Mouse (Mus musculus) forebrain, embryonic 16.5 days (tissue): Measurements from ENCODE around the gene Adamtsl5. TPM values are rescaled to one million over a fixed set of nuclear protein-coding genes. Genes with fewer than 3 reads are reported as not detected.

Experiments
- ATAC-seq: fragments of 200-750 bp; cut with Nextera tagmentation; 2 replicates; pipeline ENCODE4 v1.8.0; 2017; ENCODE audit warnings: mild to moderate bottlenecking, moderate library complexity
- H3K27ac ChIP-seq: fragments of 300-500 bp; sonication (generic); 2 replicates; pipeline ENCODE4 v1.5.1; 2014; ENCODE audit warnings: low read length, control low read depth
- H3K27me3 ChIP-seq: fragments of 300-500 bp; sonication (generic); replicated peaks from 2 replicates; pipeline ENCODE4 v1.6.1; 2014; ENCODE audit warnings: low read length; ENCODE audit not compliant: control insufficient read depth, insufficient read depth
- H3K36me3 ChIP-seq: fragments of 300-500 bp; sonication (generic); 2 replicates; pipeline ENCODE4 v1.6.1; 2014; ENCODE audit not compliant: control insufficient read depth, insufficient read depth
- H3K4me1 ChIP-seq: fragments of 300-500 bp; sonication (generic); replicated peaks from 2 replicates; pipeline ENCODE4 v1.6.1; 2014; ENCODE audit warnings: low read length; ENCODE audit not compliant: control insufficient read depth, insufficient read depth
- H3K4me2 ChIP-seq: fragments of 300-500 bp; sonication (generic); 2 replicates; pipeline ENCODE4 v1.6.1; 2014; ENCODE audit warnings: mild to moderate bottlenecking, low read length, control low read depth
- H3K4me3 ChIP-seq: fragments of 300-500 bp; sonication (generic); replicated peaks from 2 replicates; pipeline ENCODE4 v1.5.1; 2014; ENCODE audit warnings: mild to moderate bottlenecking, low read length, control low read depth
- H3K9ac ChIP-seq: fragments of 300-500 bp; sonication (generic); replicated peaks from 2 replicates; pipeline ENCODE4 v1.6.1; 2014; ENCODE audit warnings: low read depth, low read length, control low read depth
- H3K9me3 ChIP-seq: fragments of 300-500 bp; sonication (generic); 2 replicates; pipeline ENCODE4 v1.6.1; 2016; ENCODE audit warnings: low read length; ENCODE audit not compliant: control insufficient read depth
- WGBS: fragments of 180-500 bp; shearing (Covaris S2); extraction: QIAGEN DNeasy Blood & Tissue Kit; methylation state at CpG from one replicate; pipeline ENCODE4 v1.1.7; 2014; 5-methylcytosine and 5-hydroxymethylcytosine counted together
- polyA plus RNA-seq: library from polyadenylated mRNA; unstranded; fragments of >200 nt; fragmentation: Nextera tagmentation; extraction: Ambion mirVana; gene quantifications from 2 replicates; pipeline ENCODE4 v1.2.1, GENCODE M21; 2015

Gene Adamtsl5
- polyA plus RNA-seq, 1 experiment from 2014 or later, result 0.51 TPM

DNA sequence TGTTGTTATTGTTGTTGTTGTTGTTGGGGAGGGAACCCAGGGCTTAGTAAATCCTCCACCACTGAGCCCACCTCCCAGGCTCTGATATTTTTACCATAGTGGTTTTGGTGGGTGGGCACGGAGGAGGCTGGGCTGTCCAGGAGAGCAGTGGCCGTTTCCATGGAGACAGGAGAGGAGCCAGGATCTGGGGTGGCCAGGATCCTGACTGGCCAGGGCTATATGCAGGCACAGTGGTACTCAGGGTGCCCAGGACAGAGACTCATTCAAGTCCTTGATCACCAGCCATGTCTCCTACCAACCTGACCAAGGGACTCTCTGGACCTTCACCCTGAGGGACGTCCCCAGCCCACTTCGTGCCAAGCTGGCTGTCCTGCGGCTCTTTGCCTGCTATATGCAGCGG lies 15.5 kb upstream of the Adamtsl5 start:
- Histone ChIP-seq H3K4me1 (no peaks in the 10 kb centered on the region), H3K4me2 (no peak overlapping the region), H3K9me3 (no peaks in the 10 kb centered on the region; the same call in 1 of the 2 replicates), H3K9ac (no peak overlapping the region), H3K27me3 (peaks cover 12% of the 10 kb centered on the region; the same call in 1 of the 2 replicates), H3K27ac (no peak overlapping the region), H3K4me3 (no peak overlapping the region), H3K36me3 (no peaks in the 10 kb centered on the region)
- ATAC-seq, result no peak
- WGBS, result 31% methylated on average over 6 of the region's 6 CpGs

DNA sequence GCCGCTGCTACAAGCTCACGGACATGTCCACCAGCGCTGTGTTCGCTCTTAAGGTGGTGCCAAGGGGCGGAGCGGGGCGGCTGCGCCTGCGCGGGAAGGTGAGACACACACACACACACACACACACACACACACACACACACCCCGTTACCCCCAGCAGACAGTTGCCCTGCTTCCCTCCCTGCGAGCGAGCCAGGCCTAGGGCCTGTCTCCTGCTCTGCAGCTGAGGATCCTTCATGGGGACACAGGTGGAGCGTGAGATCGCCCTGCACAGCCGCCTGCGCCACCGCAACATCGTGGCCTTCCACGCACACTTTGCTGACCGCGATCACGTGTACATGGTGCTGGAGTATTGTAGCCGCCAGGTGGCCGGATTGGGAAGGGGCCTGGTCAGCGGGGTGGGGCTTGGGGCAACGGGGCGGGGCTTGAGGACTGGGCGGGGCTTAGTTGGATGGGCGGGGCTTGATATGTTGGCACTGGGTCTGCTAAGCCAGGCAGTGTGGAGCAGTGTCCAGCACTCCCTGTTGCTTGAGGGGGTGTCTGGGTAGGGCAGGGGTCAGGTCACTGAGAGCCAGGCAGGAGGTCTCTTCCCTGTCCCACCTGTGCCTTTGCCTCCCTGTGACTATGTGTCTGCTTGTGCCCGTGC lies 9.9 kb upstream of the Adamtsl5 start:
- ATAC-seq, result peak; percentile 36; the same call in 1 of the 2 replicates
- Histone ChIP-seq H3K9ac (peak overlapping the region; percentile 42; the same call in 1 of the 2 replicates), H3K4me3 (peak overlapping the region; percentile 30), H3K4me2 (peak overlapping the region; percentile 50), H3K27me3 (peaks cover 51% of the 10 kb centered on the region), H3K36me3 (no peaks in the 10 kb centered on the region), H3K27ac (no peak overlapping the region), H3K4me1 (peaks cover 16% of the 10 kb centered on the region), H3K9me3 (no peaks in the 10 kb centered on the region; the same call in 1 of the 2 replicates)
- 5% methylated on average over 31 of the region's 31 CpGs for WGBS

- Histone ChIP-seq H3K27me3 (peaks cover 49% of the 10 kb centered on the region), H3K36me3 (no peaks in the 10 kb centered on the region), H3K4me2 (peak overlapping the region; percentile 50), H3K27ac (no peak overlapping the region), H3K4me3 (peak overlapping the region; percentile 30), H3K9me3 (no peaks in the 10 kb centered on the region), H3K9ac (no peak overlapping the region), H3K4me1 (peaks cover 16% of the 10 kb centered on the region)
- WGBS, result 29% methylated on average over 7 of the region's 7 CpGs
- ATAC-seq, result no peak
Observed at GRCm38 (mm10) chr10:80357336-80357735, 9.1 kb upstream of the Adamtsl5 start.

DNA sequence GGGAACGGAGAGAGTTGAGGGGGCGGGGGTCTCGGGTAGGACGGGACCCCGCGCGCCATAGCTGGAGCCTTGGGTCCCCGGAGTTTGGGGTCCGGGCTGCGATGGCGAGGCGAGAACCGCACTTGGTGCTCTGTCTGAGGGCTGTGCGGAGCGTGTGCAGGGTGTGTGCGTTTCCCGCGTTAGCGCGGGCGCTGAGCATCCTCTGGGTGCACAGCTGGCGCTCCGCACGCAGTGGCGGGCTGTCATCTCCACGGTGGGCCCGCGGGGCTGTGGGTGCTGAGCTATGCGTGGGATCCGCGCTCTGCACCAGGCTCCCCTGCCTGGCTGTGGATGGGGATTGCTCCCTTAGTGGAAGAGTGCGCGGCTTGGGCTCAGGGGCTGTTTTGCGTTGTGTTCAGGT lies 8.5 kb upstream of the Adamtsl5 start:
- H3K9me3 ChIP-seq, result no peaks in the 10 kb centered on the region
- 0 out of 2 replicates have a peak, but pooled peaks have one; percentile 37 for ATAC-seq
- peak overlapping the region; percentile 40 for H3K4me3 ChIP-seq
- peaks cover 16% of the 10 kb centered on the region for H3K4me1 ChIP-seq
- H3K36me3 ChIP-seq, result no peaks in the 10 kb centered on the region
- under 1% methylated on average over 34 of the region's 34 CpGs for WGBS
- peak overlapping the region; percentile 29 for H3K9ac ChIP-seq
- no peak overlapping the region for H3K27ac ChIP-seq
- H3K4me2 ChIP-seq, result peak overlapping the region; percentile 57
- H3K27me3 ChIP-seq, result peaks cover 50% of the 10 kb centered on the region

DNA sequence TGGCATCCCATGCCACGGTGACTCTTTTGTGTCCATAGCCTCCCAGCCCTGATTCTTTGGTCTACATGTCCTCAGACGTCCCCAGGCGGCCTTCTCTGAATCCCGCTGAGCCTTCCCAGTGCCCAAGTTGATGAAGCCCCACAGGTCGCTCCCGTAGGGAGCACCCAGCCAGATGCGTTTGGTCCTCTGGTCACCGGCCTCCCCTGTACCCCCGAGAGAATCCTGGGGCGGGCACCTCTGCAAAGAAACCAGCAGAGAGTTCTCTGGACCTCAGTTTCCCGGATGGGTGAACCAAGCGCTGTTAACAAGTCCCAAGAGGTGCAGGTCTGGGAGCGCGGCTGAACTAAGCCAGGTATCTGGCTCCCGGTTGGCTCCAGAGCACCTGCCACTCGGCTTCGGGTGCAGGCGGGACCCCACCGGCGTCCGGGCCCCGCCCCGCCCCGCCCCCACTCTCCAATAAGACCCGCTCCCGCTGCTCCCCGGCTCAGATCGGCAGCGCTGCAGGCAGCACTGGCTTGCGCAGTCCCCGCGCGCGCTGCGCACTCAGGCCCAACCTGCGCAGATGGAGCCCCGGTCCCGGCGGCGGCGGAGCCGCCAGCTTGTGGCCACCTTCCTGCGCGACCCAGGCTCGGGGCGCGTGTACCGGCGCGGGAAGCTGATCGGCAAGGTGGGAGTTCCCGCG lies 7.9 kb upstream of the Adamtsl5 start, which contains the start of gene Plk5:
Plk5 (plus strand) TSS at position 459 of the 682 bp plus-strand sequence.
- Histone ChIP-seq H3K4me3 (peak within 1 kb of the TSS; percentile 40), H3K4me2 (peak within 1 kb of the TSS; percentile 57), H3K36me3 (no peaks in the 10 kb centered on the region), H3K9me3 (no peaks in the 10 kb centered on the region), H3K4me1 (peaks cover 16% of the 10 kb centered on the region), H3K27ac (no peak within 1 kb of the TSS), H3K27me3 (peaks cover 54% of the 10 kb centered on the region), H3K9ac (peak within 1 kb of the TSS; percentile 29)
- 0 out of 2 replicates have a peak, but pooled peaks have one; percentile 27 for ATAC-seq
- under 1% methylated on average over 50 of the region's 53 CpGs for WGBS

DNA sequence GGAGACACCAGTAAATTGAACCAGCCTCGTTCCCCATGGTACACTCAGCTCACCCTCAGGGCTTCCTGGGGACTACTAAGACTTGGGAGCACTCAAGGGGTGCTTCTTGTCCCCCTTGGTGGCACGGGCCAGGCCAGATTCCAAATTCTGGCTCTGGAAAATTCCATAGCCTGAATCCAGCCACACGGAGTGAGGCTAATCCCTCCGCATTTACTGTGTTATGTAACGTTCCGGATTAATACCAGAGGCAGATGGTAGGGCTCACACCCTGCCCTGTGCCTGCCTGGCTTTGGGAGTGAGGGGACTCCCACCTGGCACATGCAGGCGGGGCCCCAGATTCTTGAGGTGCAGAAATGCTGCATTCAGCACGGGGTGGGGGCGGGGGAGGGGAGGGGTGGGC lies 7.2 kb upstream of the Adamtsl5 start:
- WGBS, result 4% methylated on average over 9 of the region's 9 CpGs
- H3K9ac ChIP-seq, result no peak overlapping the region
- no peaks in the 10 kb centered on the region for H3K9me3 ChIP-seq
- no peak for ATAC-seq
- H3K27me3 ChIP-seq, result peaks cover 61% of the 10 kb centered on the region
- H3K36me3 ChIP-seq, result no peaks in the 10 kb centered on the region
- peaks cover 16% of the 10 kb centered on the region for H3K4me1 ChIP-seq
- no peak overlapping the region for H3K4me3 ChIP-seq
- H3K27ac ChIP-seq, result no peak overlapping the region
- H3K4me2 ChIP-seq, result no peak overlapping the region

- H3K4me2 ChIP-seq, result no peak overlapping the region
- no peak overlapping the region for H3K9ac ChIP-seq
- H3K4me3 ChIP-seq, result no peak overlapping the region
- WGBS, result 74% methylated on average over 8 of the region's 8 CpGs
- no peak overlapping the region for H3K27ac ChIP-seq
- no peaks in the 10 kb centered on the region for H3K9me3 ChIP-seq
- peaks cover 21% of the 10 kb centered on the region for H3K4me1 ChIP-seq
- H3K27me3 ChIP-seq, result peaks cover 71% of the 10 kb centered on the region
- no peak for ATAC-seq
- no peaks in the 10 kb centered on the region for H3K36me3 ChIP-seq
Observed at GRCm38 (mm10) chr10:80352727-80353126, 4.5 kb upstream of the Adamtsl5 start.

DNA sequence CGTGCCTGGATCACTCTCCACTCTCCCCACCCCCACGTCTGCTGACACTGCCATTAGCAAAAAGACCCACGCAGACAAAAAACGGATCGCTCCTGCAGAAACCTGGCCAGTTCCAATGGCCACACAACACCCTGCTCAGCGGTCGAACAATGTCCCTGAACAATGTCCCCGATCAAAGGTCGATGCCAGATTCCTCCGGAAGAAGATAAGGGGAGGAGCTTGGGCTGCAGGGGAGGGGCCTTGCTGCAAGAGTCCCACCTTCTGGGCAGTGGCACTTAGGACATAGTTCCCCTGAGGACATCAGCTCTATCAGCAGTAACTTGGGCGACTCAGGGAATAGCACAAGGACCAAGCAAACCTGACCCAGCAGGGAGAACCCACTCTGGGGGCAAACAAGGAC lies 3.7 kb upstream of the Adamtsl5 start:
- H3K9ac ChIP-seq, result no peak overlapping the region
- 29% methylated on average over 11 of the region's 11 CpGs for WGBS
- no peak for ATAC-seq
- no peaks in the 10 kb centered on the region for H3K36me3 ChIP-seq
- peaks cover 17% of the 10 kb centered on the region for H3K4me1 ChIP-seq
- H3K9me3 ChIP-seq, result no peaks in the 10 kb centered on the region
- no peak overlapping the region for H3K4me3 ChIP-seq
- no peak overlapping the region for H3K27ac ChIP-seq
- H3K27me3 ChIP-seq, result peaks cover 69% of the 10 kb centered on the region
- no peak overlapping the region for H3K4me2 ChIP-seq

DNA sequence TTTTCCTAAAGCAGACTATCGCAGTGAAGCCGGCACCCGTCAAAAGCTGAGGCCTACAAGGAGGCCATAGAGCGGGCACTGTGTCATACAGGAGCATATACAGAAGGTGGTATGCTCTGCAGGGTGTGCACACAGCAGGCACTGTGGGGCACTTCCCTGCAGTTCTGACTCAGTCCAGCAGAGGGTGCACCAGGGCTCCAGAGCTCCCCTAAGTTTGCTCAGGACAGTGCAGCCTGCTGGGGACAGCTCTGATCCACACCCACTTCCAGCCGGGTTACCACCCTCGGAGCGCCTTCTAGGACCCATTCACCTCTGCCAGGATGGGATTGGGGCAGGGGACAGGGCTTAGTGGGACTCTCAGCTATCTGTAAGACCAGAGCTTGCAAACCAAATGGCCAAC lies 2.1 kb upstream of the Adamtsl5 start:
- Histone ChIP-seq H3K9me3 (no peaks in the 10 kb centered on the region), H3K9ac (no peak overlapping the region), H3K36me3 (no peaks in the 10 kb centered on the region), H3K27me3 (peaks cover 64% of the 10 kb centered on the region), H3K27ac (no peak overlapping the region), H3K4me3 (no peak overlapping the region), H3K4me1 (peaks cover 5% of the 10 kb centered on the region; the same call in 1 of the 2 replicates), H3K4me2 (no peak overlapping the region)
- WGBS, result 1% methylated on average over 7 of the region's 7 CpGs
- peak; percentile 82 for ATAC-seq
